Mouse (Mus musculus): Measurements from ENCODE around the gene Krt36. TPM values are rescaled to one million over a fixed set of nuclear protein-coding genes. Genes with fewer than 3 reads are reported as not detected.
A peak's percentile ranks its signal among the peaks of the same experiment; 100 is the strongest.

Krt36 gene
- total and polyA plus RNA-seq, 2 experiments from 2014 or later = 0.14 TPM; not detected in 1

- Histone ChIP-seq H3K27me3 (ENCODE audit: insufficient read depth, low read length) (no peaks in the 10 kb centered on the region), H3K4me3 (ENCODE audit: low read length) (no peak overlapping the region), H3K9me3 (ENCODE audit: low read length) (no peaks in the 10 kb centered on the region), H3K36me3 (ENCODE audit: insufficient read depth, low read length) (no peaks in the 10 kb centered on the region), H3K27ac (no peak overlapping the region), H3K4me2 (ENCODE audit: low read depth, low read length) (no peak overlapping the region), H3K4me1 (ENCODE audit: insufficient read depth, low read length) (no peaks in the 10 kb centered on the region), H3K9ac (replicated peaks; ENCODE audit: low read length) (no peak overlapping the region)
- no peak for TF ChIP-seq CTCF (IDR thresholded peaks at IDR 0.05; ENCODE audit: low read depth)
- 68% methylated on average over 7 of the region's 7 CpGs for WGBS
- ATAC-seq = no peak
- DNase-seq (ENCODE audit: low spot score) = no peak
Measured at GRCm38 (mm10) chr11:100088378-100089025, 16.9 kb downstream of the Krt36 start.

GRCm38 (mm10) chr11:100087861-100088260, 17.6 kb downstream of the Krt36 start, which contains the start of gene Krt32:
Krt32 (minus strand) TSS chr11:100088226.
- WGBS = 84% methylated on average over 10 of the region's 10 CpGs
- no peak for ATAC-seq

GRCm38 (mm10) chr11:100073873-100074272, 31.6 kb downstream of the Krt36 start:
- Histone ChIP-seq H3K27me3 (ENCODE audit: insufficient read depth, low read length) (no peaks in the 10 kb centered on the region), H3K4me1 (ENCODE audit: insufficient read depth, low read length) (no peaks in the 10 kb centered on the region), H3K4me2 (ENCODE audit: low read depth, low read length) (no peak overlapping the region), H3K36me3 (ENCODE audit: insufficient read depth, low read length) (no peaks in the 10 kb centered on the region), H3K27ac (no peak overlapping the region), H3K4me3 (ENCODE audit: low read length) (no peak overlapping the region), H3K9ac (replicated peaks; ENCODE audit: low read length) (no peak overlapping the region), H3K9me3 (ENCODE audit: low read length) (no peaks in the 10 kb centered on the region)
- DNase-seq (ENCODE audit: low spot score) (no peak), ATAC-seq (no peak)
- 60% methylated on average over 1 of the region's 1 CpGs for WGBS
- no peak for TF ChIP-seq CTCF (IDR thresholded peaks at IDR 0.05; ENCODE audit: low read depth)

More at GRCm38 (mm10) chr11:100087861-100088260, 17.6 kb downstream of the Krt36 start, which contains the start of gene Krt32:
- Histone ChIP-seq H3K4me3 (ENCODE audit: low read length) (no peak within 1 kb of the TSS), H3K27me3 (ENCODE audit: insufficient read depth, low read length) (no peaks in the 10 kb centered on the region), H3K4me2 (ENCODE audit: low read depth, low read length) (no peak within 1 kb of the TSS), H3K9ac (replicated peaks; ENCODE audit: low read length) (no peak within 1 kb of the TSS), H3K36me3 (ENCODE audit: insufficient read depth, low read length) (no peaks in the 10 kb centered on the region), H3K9me3 (ENCODE audit: low read length) (no peaks in the 10 kb centered on the region), H3K4me1 (ENCODE audit: insufficient read depth, low read length) (no peaks in the 10 kb centered on the region), H3K27ac (no peak within 1 kb of the TSS)
- TF ChIP-seq CTCF (IDR thresholded peaks at IDR 0.05; ENCODE audit: low read depth) = no peak
- no peak for DNase-seq (ENCODE audit: low spot score)

GRCm38 (mm10) chr11:100067293-100068036, 38.0 kb downstream of the Krt36 start:
- H3K4me1 ChIP-seq (ENCODE audit: insufficient read depth, low read length) = no peaks in the 10 kb centered on the region
- 74% methylated on average over 17 of the region's 17 CpGs for WGBS
- no peak for DNase-seq (ENCODE audit: low spot score)
- H3K4me3 ChIP-seq (ENCODE audit: low read length) = no peak overlapping the region
- H3K9ac ChIP-seq (replicated peaks; ENCODE audit: low read length) = no peak overlapping the region
- no peaks in the 10 kb centered on the region for H3K27me3 ChIP-seq (ENCODE audit: insufficient read depth, low read length)
- H3K4me2 ChIP-seq (ENCODE audit: low read depth, low read length) = no peak overlapping the region
- H3K9me3 ChIP-seq (ENCODE audit: low read length) = no peaks in the 10 kb centered on the region
- no peak overlapping the region for H3K27ac ChIP-seq
- no peak for ATAC-seq
- no peak for TF ChIP-seq CTCF (IDR thresholded peaks at IDR 0.05; ENCODE audit: low read depth)
- H3K36me3 ChIP-seq (ENCODE audit: insufficient read depth, low read length) = no peaks in the 10 kb centered on the region

- no peak overlapping the region for H3K4me3 ChIP-seq (ENCODE audit: low read length)
- no peaks in the 10 kb centered on the region for H3K9me3 ChIP-seq (ENCODE audit: low read length)
- ATAC-seq (no peak), DNase-seq (ENCODE audit: low spot score) (peak; percentile 16)
- no peak overlapping the region for H3K4me2 ChIP-seq (ENCODE audit: low read depth, low read length)
- no peaks in the 10 kb centered on the region for H3K36me3 ChIP-seq (ENCODE audit: insufficient read depth, low read length)
- no peaks in the 10 kb centered on the region for H3K27me3 ChIP-seq (ENCODE audit: insufficient read depth, low read length)
- no peaks in the 10 kb centered on the region for H3K4me1 ChIP-seq (ENCODE audit: insufficient read depth, low read length)
- 38% methylated on average over 12 of the region's 12 CpGs for WGBS
- no peak overlapping the region for H3K27ac ChIP-seq
- H3K9ac ChIP-seq (replicated peaks; ENCODE audit: low read length) = no peak overlapping the region
- no peak for TF ChIP-seq CTCF (IDR thresholded peaks at IDR 0.05; ENCODE audit: low read depth)
Measured at GRCm38 (mm10) chr11:100066236-100067010, 39.0 kb downstream of the Krt36 start.

GRCm38 (mm10) chr11:100058875-100059274, 46.6 kb downstream of the Krt36 start:
- Histone ChIP-seq H3K27ac (no peak overlapping the region), H3K27me3 (ENCODE audit: insufficient read depth, low read length) (no peaks in the 10 kb centered on the region), H3K36me3 (ENCODE audit: insufficient read depth, low read length) (no peaks in the 10 kb centered on the region), H3K4me2 (ENCODE audit: low read depth, low read length) (no peak overlapping the region), H3K9me3 (ENCODE audit: low read length) (no peaks in the 10 kb centered on the region), H3K4me3 (ENCODE audit: low read length) (no peak overlapping the region), H3K4me1 (ENCODE audit: insufficient read depth, low read length) (no peaks in the 10 kb centered on the region), H3K9ac (replicated peaks; ENCODE audit: low read length) (no peak overlapping the region)
- 64% methylated on average over 8 of the region's 8 CpGs for WGBS
- ATAC-seq (no peak), DNase-seq (ENCODE audit: low spot score) (peak; percentile 39)
- peak; percentile 42 for TF ChIP-seq CTCF (IDR thresholded peaks at IDR 0.05; ENCODE audit: low read depth)
